ENCODE assay signal across 13 mouse cellular contexts in the genomic region with DNA sequence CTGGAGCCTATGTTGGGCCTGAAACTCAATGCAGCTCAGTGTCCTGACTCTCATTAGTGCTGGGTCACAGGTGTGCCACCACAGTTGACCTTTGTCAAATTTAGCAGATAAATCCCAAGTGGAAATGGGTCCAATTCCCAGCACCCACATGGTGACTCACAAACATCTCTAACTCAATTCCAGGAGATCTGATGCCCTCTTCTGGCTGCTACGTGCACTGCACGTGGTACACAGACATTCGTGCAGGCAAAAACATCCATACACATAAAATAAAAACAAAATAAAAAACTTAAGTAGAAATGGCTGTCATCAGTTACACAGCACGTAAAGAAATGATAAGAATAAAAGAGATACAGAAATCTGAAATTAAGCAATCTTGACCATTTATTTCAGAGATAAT. TPM values are rescaled to one million over a fixed set of nuclear protein-coding genes. Genes with fewer than 3 reads are reported as not detected.
DNase-seq lines count a peak whose midpoint lies in the region; ATAC-seq lines count a peak whose summit lies in the region.
"Had no signal": no experiment of that assay in that cellular context is flagged by ENCODE, and none has a peak within 500 bp of the region (broad histone marks: within the 10 kb centered on the region; RNA-seq: fewer than 3 reads in every experiment).

No protein-coding gene starts in this region.

- no peak overlapping the region for H3K4me3 ChIP-seq in kidney, embryonic 15.5 days (replicated peaks)

- WGBS in kidney, embryonic 15.5 days = 95% methylated on average over 4 of the region's 4 CpGs

- H3K27me3 ChIP-seq in kidney, embryonic 15.5 days = no peaks in the 10 kb centered on the region
- H3K27me3 ChIP-seq in splenic B cell, adult 2 months (ENCODE audit: control insufficient read depth, insufficient read depth, low read length, poor library complexity, severe bottlenecking) = no peaks in the 10 kb centered on the region

- peaks cover 4% of the 10 kb centered on the region; the same call in 1 of the 2 replicates for H3K36me3 ChIP-seq in kidney, embryonic 15.5 days
- H3K36me3 ChIP-seq in splenic B cell, adult 2 months (ENCODE audit: control insufficient read depth, insufficient read depth, low read length, poor library complexity, severe bottlenecking) = no peaks in the 10 kb centered on the region

- no peak overlapping the region for H3K27ac ChIP-seq in kidney, embryonic 15.5 days

- DNase-seq in kidney, adult 18-20 months = peak; percentile 28
- DNase-seq in thymus, postnatal 25 days = peak; percentile 47
- no peak for DNase-seq in thymus, postnatal 10 days (ENCODE audit: low spot score in 2 of 2)
- DNase-seq in ZHBTc4 (ENCODE audit: low read depth, low spot score) = peak; percentile 69
- peak; percentile 39 for DNase-seq in splenic B cell, adult 2 months (ENCODE audit: low read depth, low spot score)
- DNase-seq in layer of hippocampus, postnatal 14 days (ENCODE audit: low spot score in 2 of 2) = no peak
- DNase-seq: cerebellum, postnatal 36 days; gastrocnemius, postnatal 14 days; kidney, adult 11 months; layer of hippocampus, adult 9-11 months; lung, postnatal 10 days had no signal

- no peak for ATAC-seq in kidney, embryonic 15.5 days (replicated peaks; ENCODE audit: low FRiP score)
- ATAC-seq in megakaryocyte, adult 5-6 weeks (ENCODE audit: poor library complexity, severe bottlenecking) = no peak

- no peaks in the 10 kb centered on the region for H3K9me3 ChIP-seq in kidney, embryonic 15.5 days (replicated peaks)

- H3K4me2 ChIP-seq in kidney, embryonic 15.5 days = no peak overlapping the region

- no peaks in the 10 kb centered on the region for H3K4me1 ChIP-seq in kidney, embryonic 15.5 days

- no peak overlapping the region for H3K9ac ChIP-seq in kidney, embryonic 15.5 days

RNA-seq across cellular contexts. Expression of gene Gm10300, which starts 51.9 kb away (rescaled TPM):
- polyA plus RNA-seq in kidney, embryonic 15.5 days (2015; fragmentation: Nextera tagmentation; extraction: Ambion mirVana) = 0.09 TPM in 2 replicates
- total RNA-seq in megakaryocyte, adult 5-6 weeks (2015) = 0.16 TPM in 1 of 2 replicates, not detected in the other
- total RNA-seq in megakaryocyte, adult 5-6 weeks (2017) = 0.33 and 0.37 TPM in 2 replicates
- total RNA-seq in layer of hippocampus, postnatal 14 days (2021) = not detected

RNA-seq across cellular contexts. Expression of gene Epb41, which starts 52.5 kb away (rescaled TPM):
- 65.1 and 67.1 TPM in 2 replicates for polyA plus RNA-seq in kidney, embryonic 15.5 days (2015; fragmentation: Nextera tagmentation; extraction: Ambion mirVana)
- 42.5 and 51.8 TPM in 2 replicates for total RNA-seq in megakaryocyte, adult 5-6 weeks (2015)
- 61.1 and 62.3 TPM in 2 replicates for total RNA-seq in megakaryocyte, adult 5-6 weeks (2017)
- 10 to 100 TPM; 28.3 to 31.3 TPM for total RNA-seq in layer of hippocampus, postnatal 14 days (2021)

Comparison
In these comparisons a context has a peak if more than half of its experiments do, and no peak if none do; other contexts are left out.
1. DNase-seq: peak in kidney, adult 18-20 months (single experiment), thymus, postnatal 25 days (single experiment), ZHBTc4 (single experiment) and splenic B cell, adult 2 months (single experiment); none in thymus, postnatal 10 days (0 of 2) and layer of hippocampus, postnatal 14 days (0 of 2).